Comparison of ENCODE assay signal across 7 mouse cellular contexts in genomic region chr17:8155982-8156381, GRCm38 (mm10). TPM values are rescaled to one million over a fixed set of nuclear protein-coding genes. Genes with fewer than 3 reads are reported as not detected.
"Had no signal": no experiment of that assay in that cellular context is flagged by ENCODE, and none has a peak within 500 bp of the region (broad histone marks: within the 10 kb centered on the region; RNA-seq: fewer than 3 reads in every experiment).

No protein-coding gene starts in this region.

RNA-seq across cellular contexts. Expression of gene Gm49673, which starts 8.4 kb away (rescaled TPM):
- polyA plus RNA-seq: embryonic facial prominence, embryonic 10.5 days; embryonic facial prominence, embryonic 14.5 days; erythroblast, embryonic 14.5 days; forebrain, embryonic 11.5 days; forebrain, embryonic 13.5 days; forebrain, embryonic 16.5 days; heart, adult 2 months had no signal
